Mouse (Mus musculus) forebrain, postnatal 0 days (tissue): Measurements from ENCODE around the gene Nol12. TPM values are rescaled to one million over a fixed set of nuclear protein-coding genes. Genes with fewer than 3 reads are reported as not detected.
A peak's percentile ranks its signal among the peaks of the same experiment; 100 is the strongest.

Source experiments
- ATAC-seq: fragments of 200-750 bp; cut with Nextera tagmentation; 2 replicates; pipeline ENCODE4 v1.8.0; 2017; ENCODE audit warnings: mild to moderate bottlenecking, moderate library complexity
- DNase-seq: peaks from one replicate; pipeline ENCODE4 v3.0.0-alpha.2; 2015
- H3K27ac ChIP-seq: fragments of 300-500 bp; sonication (generic); 2 replicates; pipeline ENCODE4 v1.5.1; 2014; ENCODE audit warnings: low read depth, mild to moderate bottlenecking, antibody characterized with exemption, low read length, moderate library complexity, mixed read lengths
- H3K27me3 ChIP-seq: fragments of 300-500 bp; sonication (generic); 2 replicates; pipeline ENCODE4 v1.6.1; 2014; ENCODE audit warnings: mild to moderate bottlenecking, low read length, mixed read lengths; ENCODE audit not compliant: insufficient read depth
- H3K36me3 ChIP-seq: fragments of 300-500 bp; sonication (generic); 2 replicates; pipeline ENCODE4 v1.6.1; 2014; ENCODE audit warnings: mild to moderate bottlenecking, moderate library complexity; ENCODE audit not compliant: insufficient read depth
- H3K4me1 ChIP-seq: fragments of 300-500 bp; sonication (generic); 2 replicates; pipeline ENCODE4 v1.6.1; 2014; ENCODE audit warnings: antibody characterized with exemption; ENCODE audit not compliant: insufficient read depth
- H3K4me2 ChIP-seq: fragments of 300-500 bp; sonication (generic); 2 replicates; pipeline ENCODE4 v1.6.1; 2014; ENCODE audit warnings: low read depth, mild to moderate bottlenecking, moderate library complexity
- H3K4me3 ChIP-seq: fragments of 300-500 bp; sonication (generic); 2 replicates; pipeline ENCODE4 v1.5.1; 2014; ENCODE audit warnings: low read depth, low read length, mixed read lengths
- H3K9ac ChIP-seq: fragments of 300-500 bp; sonication (generic); 2 replicates; pipeline ENCODE4 v1.6.1; 2014; ENCODE audit warnings: mild to moderate bottlenecking
- H3K9me3 ChIP-seq: fragments of 300-500 bp; sonication (generic); 2 replicates; pipeline ENCODE4 v1.6.1; 2016; ENCODE audit warnings: low read length
- CTCF ChIP-seq: sonication (generic); IDR thresholded peaks from 2 replicates; pipeline ENCODE4 v1.5.1; 2016; ENCODE audit warnings: antibody characterized with exemption, control low read depth, low read depth
- WGBS: fragments of 180-500 bp; shearing (Covaris S2); extraction: QIAGEN DNeasy Blood & Tissue Kit; methylation state at CpG from one replicate; pipeline ENCODE4 v1.1.7; 2014; 5-methylcytosine and 5-hydroxymethylcytosine counted together
- polyA plus RNA-seq: library from polyadenylated mRNA; unstranded; fragments of >200 nt; fragmentation: Nextera tagmentation; extraction: Ambion mirVana; gene quantifications from 2 replicates; pipeline ENCODE4 v1.2.1, GENCODE M21; 2015
- total RNA-seq: library from RNA; depleted of rRNA; stranded (reverse); fragments of >200 nt; gene quantifications from 2 replicates; pipeline ENCODE4 v1.2.3, GENCODE M21; 2014

Gene Nol12
- total and polyA plus RNA-seq, 2 experiments from 2014 or later = 17.6 to 60.3 TPM

GRCm38 (mm10) chr15:78962885-78963284 lies 28.2 kb downstream of the Nol12 start:
- DNase-seq (peak; percentile 59), ATAC-seq (peak; percentile 74)
- H3K4me3 ChIP-seq = no peak overlapping the region
- no peaks in the 10 kb centered on the region for H3K27me3 ChIP-seq
- 30% methylated on average over 2 of the region's 2 CpGs for WGBS
- H3K4me2 ChIP-seq = no peak overlapping the region
- no peak overlapping the region for H3K9ac ChIP-seq
- H3K27ac ChIP-seq = no peak overlapping the region
- peaks cover 82% of the 10 kb centered on the region for H3K36me3 ChIP-seq
- peak; percentile 83 for TF ChIP-seq CTCF
- no peaks in the 10 kb centered on the region for H3K9me3 ChIP-seq
- H3K4me1 ChIP-seq = no peaks in the 10 kb centered on the region

GRCm38 (mm10) chr15:78971626-78972025 lies 36.9 kb downstream of the Nol12 start:
- Histone ChIP-seq H3K36me3 (peaks cover 39% of the 10 kb centered on the region), H3K27me3 (no peaks in the 10 kb centered on the region), H3K27ac (no peak overlapping the region), H3K4me2 (no peak overlapping the region), H3K4me3 (no peak overlapping the region), H3K4me1 (no peaks in the 10 kb centered on the region), H3K9ac (no peak overlapping the region), H3K9me3 (no peaks in the 10 kb centered on the region)
- TF ChIP-seq CTCF = no peak
- WGBS = 77% methylated on average over 6 of the region's 6 CpGs
- no peak for DNase-seq
- no peak for ATAC-seq

- Histone ChIP-seq H3K4me3 (no peak overlapping the region), H3K4me1 (no peaks in the 10 kb centered on the region), H3K27me3 (no peaks in the 10 kb centered on the region), H3K27ac (no peak overlapping the region), H3K36me3 (peaks cover 21% of the 10 kb centered on the region), H3K9me3 (no peaks in the 10 kb centered on the region), H3K9ac (no peak overlapping the region), H3K4me2 (no peak overlapping the region)
- no peak for DNase-seq
- TF ChIP-seq CTCF = peak; percentile 38
- ATAC-seq = no peak
- 74% methylated on average over 7 of the region's 7 CpGs for WGBS
Observed at GRCm38 (mm10) chr15:78973950-78974349, 39.2 kb downstream of the Nol12 start.

GRCm38 (mm10) chr15:78977676-78978159 lies 43.0 kb downstream of the Nol12 start:
- Histone ChIP-seq H3K9me3 (no peaks in the 10 kb centered on the region), H3K4me3 (no peak overlapping the region), H3K4me2 (no peak overlapping the region), H3K27me3 (no peaks in the 10 kb centered on the region; the same call in 1 of the 2 replicates), H3K9ac (no peak overlapping the region), H3K36me3 (peaks cover 18% of the 10 kb centered on the region), H3K4me1 (no peaks in the 10 kb centered on the region), H3K27ac (no peak overlapping the region)
- DNase-seq (no peak), ATAC-seq (no peak)
- 92% methylated on average over 8 of the region's 8 CpGs for WGBS
- TF ChIP-seq CTCF = no peak

GRCm38 (mm10) chr15:78978875-78979274 lies 44.1 kb downstream of the Nol12 start:
- no peak overlapping the region for H3K9ac ChIP-seq
- TF ChIP-seq CTCF = no peak
- ATAC-seq = no peak
- peaks cover 10% of the 10 kb centered on the region; the same call in 1 of the 2 replicates for H3K36me3 ChIP-seq
- H3K4me3 ChIP-seq = no peak overlapping the region
- H3K27me3 ChIP-seq = no peaks in the 10 kb centered on the region; the same call in 1 of the 2 replicates
- 49% methylated on average over 4 of the region's 4 CpGs for WGBS
- H3K27ac ChIP-seq = no peak overlapping the region
- no peaks in the 10 kb centered on the region for H3K9me3 ChIP-seq
- H3K4me2 ChIP-seq = no peak overlapping the region
- peak; percentile 21 for DNase-seq
- H3K4me1 ChIP-seq = peaks cover 4% of the 10 kb centered on the region; the same call in 1 of the 2 replicates

GRCm38 (mm10) chr15:78980084-78980483 lies 45.4 kb downstream of the Nol12 start:
- H3K27ac ChIP-seq = no peak overlapping the region
- H3K4me3 ChIP-seq = no peak overlapping the region
- no peaks in the 10 kb centered on the region for H3K9me3 ChIP-seq
- ATAC-seq = no peak
- H3K4me1 ChIP-seq = peaks cover 4% of the 10 kb centered on the region; the same call in 1 of the 2 replicates
- no peak overlapping the region for H3K4me2 ChIP-seq
- DNase-seq = no peak
- H3K27me3 ChIP-seq = no peaks in the 10 kb centered on the region; the same call in 1 of the 2 replicates
- 76% methylated on average over 4 of the region's 4 CpGs for WGBS
- peaks cover 7% of the 10 kb centered on the region; the same call in 1 of the 2 replicates for H3K36me3 ChIP-seq
- no peak for TF ChIP-seq CTCF
- no peak overlapping the region for H3K9ac ChIP-seq

- TF ChIP-seq CTCF = no peak
- under 1% methylated on average over 61 of the region's 67 CpGs for WGBS
Observed at GRCm38 (mm10) chr15:78982658-78983435, 48.1 kb downstream of the Nol12 start.

More at GRCm38 (mm10) chr15:78982658-78983435, 48.1 kb downstream of the Nol12 start:
- peak overlapping the region; percentile 40 for H3K4me3 ChIP-seq
- no peaks in the 10 kb centered on the region; the same call in 1 of the 2 replicates for H3K36me3 ChIP-seq
- ATAC-seq (peak; percentile 90), DNase-seq (peak; percentile 65)
- H3K9ac ChIP-seq = peak overlapping the region; percentile 46
- H3K27me3 ChIP-seq = no peaks in the 10 kb centered on the region; the same call in 1 of the 2 replicates
- peak overlapping the region; percentile 50; the same call in 1 of the 2 replicates for H3K27ac ChIP-seq
- H3K4me2 ChIP-seq = peak overlapping the region; percentile 58
- H3K9me3 ChIP-seq = no peaks in the 10 kb centered on the region
- peaks cover 4% of the 10 kb centered on the region; the same call in 1 of the 2 replicates for H3K4me1 ChIP-seq
